Mouse (Mus musculus) naive thymus-derived CD4-positive, alpha-beta T cell, adult 2 months (primary cell): Measurements from ENCODE around the gene Mad1l1.

Experiments used
- DNase-seq: peaks from one replicate; pipeline ENCODE4 v3.0.0-alpha.2; 2011; ENCODE audit warnings: low read depth

Gene Mad1l1

GRCm38 (mm10) chr5:140128414-140128981 lies 192.9 kb downstream of the Mad1l1 start:
- no peak for DNase-seq

DNA sequence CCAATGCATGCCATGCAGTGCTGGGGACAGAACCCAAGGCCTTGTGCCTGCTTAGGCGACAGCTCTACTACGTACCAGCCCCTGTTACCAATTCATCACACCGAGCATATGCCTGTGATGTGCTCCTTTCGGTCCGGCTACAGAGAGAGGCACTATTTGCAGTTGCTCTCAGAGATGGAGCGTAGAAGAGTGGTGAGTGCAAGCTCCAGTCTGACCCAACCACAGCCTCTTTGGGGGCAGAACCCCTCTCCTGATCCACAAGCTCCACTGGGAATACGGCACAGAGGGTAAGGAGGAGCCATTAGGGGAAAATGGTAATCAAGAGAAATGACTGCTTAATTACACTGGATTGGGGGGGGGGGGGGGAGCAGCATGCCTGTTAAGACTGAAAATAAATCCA lies 193.4 kb downstream of the Mad1l1 start:
- no peak for DNase-seq

- DNase-seq = no peak
These were observed 196.7 kb downstream of the Mad1l1 start for GRCm38 (mm10) chr5:140124626-140125025.

DNA sequence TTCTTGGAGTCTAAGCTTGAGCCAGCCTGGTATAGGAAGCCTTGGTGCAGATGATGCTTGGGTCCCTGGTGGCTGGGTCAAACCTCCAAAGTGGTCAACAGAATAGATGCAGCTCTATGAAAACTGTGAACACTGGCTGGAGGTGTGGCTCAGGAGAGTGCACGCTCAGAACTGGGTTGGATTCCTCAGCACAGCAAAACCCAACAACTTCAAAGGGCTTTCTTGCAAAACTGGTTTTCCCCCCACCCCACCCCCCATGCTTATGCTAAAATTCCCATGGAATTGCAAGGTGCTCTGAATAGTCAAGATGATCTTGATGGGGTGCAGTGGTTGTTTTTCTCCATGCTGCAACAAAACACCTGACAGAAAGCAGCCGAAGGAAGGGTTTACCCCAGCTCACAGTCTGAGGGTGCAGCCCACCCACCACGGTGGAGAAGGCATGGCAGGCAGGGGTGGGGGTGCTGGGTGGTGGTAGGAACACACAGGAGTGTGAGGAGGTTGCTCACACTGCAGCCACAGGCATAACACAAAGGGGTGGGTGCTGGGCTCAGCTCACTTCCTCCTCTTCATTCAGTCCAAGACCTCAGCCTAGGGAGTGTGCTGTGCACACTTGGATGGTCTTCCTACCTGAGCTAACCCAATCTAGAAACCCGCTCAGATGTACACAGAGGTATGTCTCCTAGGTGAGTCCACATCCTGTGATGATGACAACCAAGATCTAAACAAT lies 197.5 kb downstream of the Mad1l1 start:
- DNase-seq = peak; percentile 43

- DNase-seq = no peak
These were observed 198.2 kb downstream of the Mad1l1 start for GRCm38 (mm10) chr5:140123194-140123593.

DNA sequence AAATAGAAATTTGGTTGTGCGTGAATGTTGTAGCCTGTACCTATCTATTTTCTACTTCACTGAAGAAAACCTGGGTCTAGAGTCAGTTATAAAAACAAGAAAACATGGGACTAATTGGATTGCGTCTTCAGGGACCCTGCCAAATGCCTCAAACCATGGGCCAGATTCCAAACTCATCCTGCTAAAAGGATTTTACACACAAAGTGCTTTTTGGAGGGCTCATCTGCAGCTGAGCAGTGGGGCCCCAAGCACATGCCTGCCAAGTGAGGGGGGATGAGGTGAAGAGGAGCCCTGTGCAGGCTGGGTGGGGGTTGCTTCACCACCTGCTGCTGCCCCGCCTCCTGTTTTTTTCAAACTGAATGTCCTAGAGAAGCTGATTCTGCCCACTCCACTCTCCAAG lies 199.4 kb downstream of the Mad1l1 start:
- DNase-seq = no peak

- no peak for DNase-seq
These were observed 202.4 kb downstream of the Mad1l1 start for GRCm38 (mm10) chr5:140118921-140119320.

DNA sequence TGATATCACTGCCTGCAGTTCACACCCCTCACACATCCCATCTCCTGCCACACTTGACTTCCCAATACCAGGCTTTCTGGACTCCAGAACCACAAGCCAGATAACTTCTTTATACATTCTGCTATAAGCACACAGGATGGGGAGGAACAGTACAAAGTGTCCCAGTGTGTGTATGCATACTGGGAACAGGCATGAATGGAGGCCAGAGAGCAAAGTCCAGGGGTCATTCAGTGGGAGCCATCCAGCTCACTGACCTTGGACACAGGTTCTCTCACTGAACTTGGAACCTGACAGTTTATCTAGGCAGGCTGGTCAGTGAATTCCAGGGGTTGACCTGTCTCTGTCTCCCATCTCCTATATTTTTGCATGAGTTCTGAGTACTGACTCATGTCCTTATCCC lies 203.4 kb downstream of the Mad1l1 start:
- no peak for DNase-seq

DNA sequence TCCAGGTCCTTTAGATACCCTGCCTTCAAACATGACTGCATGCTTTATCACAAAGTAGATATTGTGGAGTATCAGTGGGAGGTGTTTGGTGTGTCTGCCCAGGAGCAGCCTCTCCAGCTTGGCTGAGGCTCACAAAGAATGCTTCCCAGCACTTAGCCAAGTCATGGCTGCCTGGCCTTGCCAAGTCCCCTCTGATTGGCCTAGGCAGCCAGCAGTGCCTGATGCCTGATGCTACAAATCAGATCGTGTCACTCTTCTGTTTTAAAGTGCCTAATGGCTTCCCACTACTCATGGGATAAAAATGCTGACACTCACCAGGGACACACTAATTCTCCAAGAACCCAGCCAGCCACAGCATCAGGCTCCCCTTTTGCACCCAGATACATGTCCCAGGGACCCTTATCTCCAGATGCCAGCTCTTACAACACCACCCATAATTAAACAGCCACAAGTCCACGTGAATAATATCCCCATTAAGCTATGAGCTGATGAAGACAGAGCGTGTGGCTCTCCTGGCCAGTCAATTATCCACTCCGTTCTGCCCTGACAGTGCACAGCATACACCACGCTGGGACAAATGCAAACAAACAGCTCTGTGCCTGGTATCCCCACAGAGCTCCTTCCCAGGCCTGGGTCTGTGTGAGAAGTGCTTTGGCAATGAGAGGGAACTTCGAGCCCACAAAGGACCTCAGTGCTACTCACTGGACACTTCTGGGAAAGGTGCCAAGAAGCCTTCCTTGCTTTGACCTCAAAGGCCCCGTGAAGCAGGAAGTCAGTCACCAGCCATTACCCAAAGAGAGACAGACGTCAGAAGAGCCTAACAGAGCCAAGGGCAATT lies 205.7 kb downstream of the Mad1l1 start:
- DNase-seq = peak; percentile 26

GRCm38 (mm10) chr5:140114512-140115060 lies 206.8 kb downstream of the Mad1l1 start:
- no peak for DNase-seq

- DNase-seq = no peak
These were observed 208.1 kb downstream of the Mad1l1 start for GRCm38 (mm10) chr5:140113281-140113680.

DNA sequence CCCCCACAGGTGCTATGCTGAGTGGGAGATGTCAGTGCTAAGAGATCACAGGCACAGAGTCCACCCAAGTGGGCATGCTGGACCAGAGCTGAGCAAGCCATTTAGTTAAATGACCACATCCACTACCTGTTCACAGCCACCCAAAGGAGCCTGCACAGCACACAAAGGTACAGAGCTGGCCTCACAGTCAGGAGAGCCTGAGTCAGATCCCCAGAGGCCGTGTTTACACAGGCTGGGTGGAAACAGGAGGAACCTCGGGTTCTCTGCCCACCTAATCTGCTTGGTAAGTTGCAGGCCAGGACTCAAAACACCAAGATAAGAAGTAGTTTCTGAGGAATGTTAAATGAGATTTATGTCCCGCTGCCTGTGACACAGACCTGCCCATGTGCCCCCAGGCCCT lies 211.3 kb downstream of the Mad1l1 start:
- no peak for DNase-seq

GRCm38 (mm10) chr5:140107907-140108306 lies 213.4 kb downstream of the Mad1l1 start:
- DNase-seq = no peak

DNA sequence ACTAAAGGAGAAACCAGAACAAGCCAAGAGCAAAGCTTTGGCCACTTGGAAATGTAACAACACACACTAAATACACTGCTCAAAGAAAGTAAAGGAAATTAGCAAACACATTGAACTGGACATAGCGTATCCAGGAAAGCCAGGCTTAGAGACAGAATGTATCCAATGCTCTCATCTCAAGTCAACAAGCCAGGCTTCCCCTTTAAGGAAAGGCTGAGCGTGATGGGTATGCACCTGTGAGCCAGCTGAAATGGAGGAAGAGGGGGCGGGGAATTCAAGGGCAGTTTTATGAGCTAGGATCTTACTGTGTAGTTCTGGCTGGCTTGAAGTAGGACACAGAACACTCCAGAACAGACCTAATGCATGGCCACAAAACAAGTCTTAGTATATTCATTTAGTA lies 215.3 kb downstream of the Mad1l1 start:
- no peak for DNase-seq

DNA sequence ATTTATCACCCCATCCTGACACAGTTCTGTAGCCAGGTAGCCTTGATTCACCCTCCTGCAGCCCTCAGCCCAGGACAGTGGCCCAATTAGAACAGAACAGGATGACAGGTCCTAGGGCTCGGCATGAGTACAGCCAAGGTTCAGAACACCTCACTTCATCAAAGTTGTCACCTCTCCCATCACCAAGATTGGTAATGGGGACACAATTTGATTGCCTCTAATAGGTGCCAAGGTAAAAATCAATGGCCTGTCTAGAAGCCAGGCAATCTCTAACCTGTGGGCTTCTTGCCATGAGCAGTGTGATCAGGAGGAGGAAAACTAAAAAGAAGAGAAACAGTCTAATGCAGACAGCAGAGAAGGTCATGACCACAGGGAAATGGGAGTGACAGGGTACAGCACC lies 216.5 kb downstream of the Mad1l1 start:
- DNase-seq = no peak

GRCm38 (mm10) chr5:140102731-140103130 lies 218.6 kb downstream of the Mad1l1 start:
- no peak for DNase-seq

DNA sequence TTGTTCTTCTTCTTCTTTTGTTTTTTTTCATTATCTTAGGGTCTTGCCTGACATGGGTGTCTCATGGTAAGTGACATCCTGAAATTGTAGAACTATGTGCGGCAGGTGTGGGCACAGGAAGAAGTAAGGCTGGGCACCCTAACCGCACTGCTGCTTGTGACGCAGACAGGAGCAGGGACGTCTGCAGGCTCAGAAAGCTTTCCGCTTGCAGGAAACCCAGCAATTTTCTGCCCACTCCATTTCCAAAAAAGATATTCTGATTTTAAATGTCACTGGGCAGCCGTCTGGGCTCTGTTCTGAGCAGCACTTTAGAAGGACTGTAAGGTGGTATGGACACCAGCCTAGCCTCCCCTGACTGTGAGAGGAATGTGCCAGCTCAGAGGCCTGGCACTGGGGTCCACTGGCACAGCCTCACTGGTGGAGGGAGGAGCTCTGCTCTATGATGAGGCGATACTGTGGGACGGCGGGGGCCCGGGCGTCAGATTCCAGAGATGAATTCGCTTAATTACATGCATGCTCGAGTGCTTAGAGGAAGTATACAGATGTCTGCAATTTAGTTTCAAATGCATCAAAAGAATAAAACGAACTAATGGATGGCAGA lies 219.8 kb downstream of the Mad1l1 start:
- no peak for DNase-seq

- DNase-seq = no peak
These were observed 222.6 kb downstream of the Mad1l1 start for GRCm38 (mm10) chr5:140098711-140099110.

GRCm38 (mm10) chr5:140095203-140095602 lies 226.1 kb downstream of the Mad1l1 start:
- no peak for DNase-seq

GRCm38 (mm10) chr5:140093489-140093888 lies 227.9 kb downstream of the Mad1l1 start:
- DNase-seq = no peak

DNA sequence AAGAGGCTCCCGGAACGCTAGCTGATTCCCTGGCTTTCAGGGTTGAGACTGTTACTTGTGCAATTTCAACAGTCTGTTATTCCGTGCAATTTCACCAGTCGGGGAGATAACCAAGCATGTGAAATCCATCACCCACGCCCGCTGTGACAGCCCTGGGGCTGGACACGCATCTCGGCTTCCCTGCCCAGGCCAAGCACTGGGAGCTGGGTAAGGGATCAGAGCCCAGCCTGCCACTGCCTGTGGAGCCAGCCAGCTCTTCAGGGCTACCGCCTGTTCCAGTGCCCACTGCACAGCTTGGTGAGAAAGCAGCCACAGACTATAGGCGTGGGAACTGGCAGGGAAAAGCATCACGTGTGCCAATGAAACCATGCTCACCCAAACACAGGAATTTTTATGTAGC lies 229.8 kb downstream of the Mad1l1 start:
- DNase-seq = no peak

DNA sequence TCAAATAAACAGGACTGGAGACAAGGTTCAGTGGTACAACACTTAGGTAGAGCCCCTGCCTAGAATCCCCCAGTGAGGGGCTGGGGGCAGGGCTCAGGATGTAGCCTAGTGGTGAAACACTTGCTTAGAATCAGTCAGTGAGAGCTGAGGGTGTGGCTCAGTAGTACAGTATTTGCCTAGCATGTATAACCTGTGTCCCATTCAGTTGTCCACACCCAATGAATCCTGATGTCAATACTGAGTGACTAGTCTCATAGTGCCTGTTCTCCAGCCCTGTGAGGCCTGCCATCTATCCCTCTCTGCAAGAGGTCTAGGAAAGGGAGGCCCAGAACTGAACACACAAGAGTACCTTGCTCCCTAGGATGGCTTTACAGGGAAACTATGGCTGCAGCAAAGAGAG lies 232.1 kb downstream of the Mad1l1 start:
- DNase-seq = no peak
